Mouse (Mus musculus) thymus, adult 2 months (tissue): ENCODE results near the gene Ppp4r2. TPM values are rescaled to one million over a fixed set of nuclear protein-coding genes. Genes with fewer than 3 reads are reported as not detected.

Source experiments
- DNase-seq: peaks from one replicate; pipeline ENCODE4 v3.0.0; 2021
- H3K27ac ChIP-seq: fragments of 200-500 bp; 2 replicates; pipeline ENCODE4 v1.5.1; 2012; ENCODE audit warnings: low read length, control low read depth; ENCODE audit not compliant: control insufficient read depth, insufficient read depth
- H3K27me3 ChIP-seq: fragments of 200-500 bp; 2 replicates; pipeline ENCODE4 v1.6.1; 2012; ENCODE audit warnings: mild to moderate bottlenecking, low read length, moderate library complexity, mixed read lengths; ENCODE audit not compliant: control insufficient read depth, insufficient read depth
- H3K36me3 ChIP-seq: fragments of 200-500 bp; 2 replicates; pipeline ENCODE4 v1.6.1; 2012; ENCODE audit warnings: mild to moderate bottlenecking, low read length, moderate library complexity; ENCODE audit not compliant: control insufficient read depth, insufficient read depth
- H3K4me1 ChIP-seq: fragments of 200-500 bp; replicated peaks from 2 replicates; pipeline ENCODE4 v1.6.1; 2012; ENCODE audit warnings: low read length; ENCODE audit not compliant: control insufficient read depth, insufficient read depth
- H3K4me3 ChIP-seq: fragments of 200-500 bp; 2 replicates; pipeline ENCODE4 v1.5.1; 2012; ENCODE audit warnings: mild to moderate bottlenecking, low read length, control low read depth, moderate library complexity; ENCODE audit not compliant: control insufficient read depth, insufficient read depth
- CTCF ChIP-seq: fragments of 200-500 bp; IDR thresholded peaks from 2 replicates; pipeline ENCODE4 v1.5.1; 2012; ENCODE audit warnings: mild to moderate bottlenecking, control low read depth, low read length, moderate library complexity, borderline replicate concordance; ENCODE audit not compliant: control insufficient read depth, poor library complexity, insufficient read depth; ENCODE audit errors: extremely low read depth
- POLR2A ChIP-seq: fragments of 200-500 bp; IDR thresholded peaks from 2 replicates; pipeline ENCODE4 v1.6.1; 2012; ENCODE audit warnings: mild to moderate bottlenecking, low read length, control low read depth, moderate library complexity; ENCODE audit not compliant: control insufficient read depth, poor library complexity, insufficient read depth; ENCODE audit errors: extremely low read depth
- WGBS: fragments of 180-500 bp; shearing (Covaris S2); methylation state at CpG from one replicate; pipeline ENCODE4 v1.1.7; 2018; 5-methylcytosine and 5-hydroxymethylcytosine counted together
- polyA plus RNA-seq: library from polyadenylated mRNA; depleted of rRNA; stranded (reverse); fragments of >200 nt; gene quantifications from 2 replicates; pipeline ENCODE4 v1.2.3, GENCODE M21; 2012

Gene Ppp4r2
- polyA plus RNA-seq, 1 experiment = 27.0 TPM

- no peaks in the 10 kb centered on the region for H3K27me3 ChIP-seq
- WGBS = 93% methylated on average over 12 of the region's 12 CpGs
- DNase-seq = no peak
- no peak overlapping the region for H3K4me3 ChIP-seq
- TF ChIP-seq CTCF = no peak
- H3K27ac ChIP-seq = no peak overlapping the region
- H3K4me1 ChIP-seq = no peaks in the 10 kb centered on the region; the same call in 1 of the 2 replicates
- no peaks in the 10 kb centered on the region for H3K36me3 ChIP-seq
Observed at GRCm38 (mm10) chr6:100884594-100885225, 51.3 kb downstream of the Ppp4r2 start.

- Histone ChIP-seq H3K4me3 (no peak overlapping the region), H3K27ac (no peak overlapping the region), H3K36me3 (no peaks in the 10 kb centered on the region), H3K27me3 (no peaks in the 10 kb centered on the region), H3K4me1 (no peaks in the 10 kb centered on the region; the same call in 1 of the 2 replicates)
- WGBS = 82% methylated on average over 7 of the region's 7 CpGs
- TF ChIP-seq POLR2A = no peak
- no peak for TF ChIP-seq CTCF
- DNase-seq = no peak
Observed at GRCm38 (mm10) chr6:100885376-100885775, 52.0 kb downstream of the Ppp4r2 start.

GRCm38 (mm10) chr6:100887012-100887411 lies 53.6 kb downstream of the Ppp4r2 start:
- Histone ChIP-seq H3K27ac (no peak overlapping the region), H3K36me3 (no peaks in the 10 kb centered on the region), H3K4me1 (no peaks in the 10 kb centered on the region; the same call in 1 of the 2 replicates), H3K4me3 (no peak overlapping the region), H3K27me3 (no peaks in the 10 kb centered on the region)
- DNase-seq = no peak
- WGBS = 90% methylated on average over 9 of the region's 9 CpGs
- TF ChIP-seq POLR2A = no peak
- no peak for TF ChIP-seq CTCF

GRCm38 (mm10) chr6:100889340-100889739 lies 55.9 kb downstream of the Ppp4r2 start:
- TF ChIP-seq POLR2A = no peak
- TF ChIP-seq CTCF = no peak
- WGBS = 92% methylated on average over 6 of the region's 6 CpGs
- no peaks in the 10 kb centered on the region for H3K36me3 ChIP-seq
- H3K4me3 ChIP-seq = no peak overlapping the region
- DNase-seq = no peak
- no peaks in the 10 kb centered on the region for H3K27me3 ChIP-seq
- no peak overlapping the region for H3K27ac ChIP-seq
- H3K4me1 ChIP-seq = no peaks in the 10 kb centered on the region; the same call in 1 of the 2 replicates

GRCm38 (mm10) chr6:100892489-100892888 lies 59.1 kb downstream of the Ppp4r2 start:
- H3K27me3 ChIP-seq = no peaks in the 10 kb centered on the region
- no peak overlapping the region for H3K27ac ChIP-seq
- no peak for DNase-seq
- 90% methylated on average over 4 of the region's 4 CpGs for WGBS
- H3K36me3 ChIP-seq = no peaks in the 10 kb centered on the region
- H3K4me1 ChIP-seq = no peaks in the 10 kb centered on the region; the same call in 1 of the 2 replicates
- no peak for TF ChIP-seq POLR2A
- TF ChIP-seq CTCF = no peak
- H3K4me3 ChIP-seq = no peak overlapping the region

- DNase-seq = no peak
- H3K4me3 ChIP-seq = no peak overlapping the region
- no peak overlapping the region for H3K27ac ChIP-seq
Observed at GRCm38 (mm10) chr6:100893073-100893472, 59.7 kb downstream of the Ppp4r2 start.

GRCm38 (mm10) chr6:100895183-100895582 lies 61.8 kb downstream of the Ppp4r2 start:
- H3K27ac ChIP-seq = no peak overlapping the region
- H3K4me3 ChIP-seq = no peak overlapping the region
- DNase-seq = no peak
- no peaks in the 10 kb centered on the region for H3K4me1 ChIP-seq
- no peak for TF ChIP-seq POLR2A
- no peak for TF ChIP-seq CTCF
- H3K27me3 ChIP-seq = no peaks in the 10 kb centered on the region
- H3K36me3 ChIP-seq = no peaks in the 10 kb centered on the region
- WGBS = 45% methylated on average over 8 of the region's 8 CpGs

More at GRCm38 (mm10) chr6:100893073-100893472, 59.7 kb downstream of the Ppp4r2 start:
- 51% methylated on average over 5 of the region's 5 CpGs for WGBS
- H3K4me1 ChIP-seq = no peaks in the 10 kb centered on the region; the same call in 1 of the 2 replicates
- H3K27me3 ChIP-seq = no peaks in the 10 kb centered on the region
- H3K36me3 ChIP-seq = no peaks in the 10 kb centered on the region
- TF ChIP-seq CTCF = no peak
- TF ChIP-seq POLR2A = no peak
